Mouse (Mus musculus): Measurements from ENCODE around the gene Rbm48.
"Not testable (repeated sequence)": the region's sequence is repeated elsewhere in the genome, so short reads cannot be mapped to it uniquely, and the experiment has no call there.

Rbm48 gene

DNA sequence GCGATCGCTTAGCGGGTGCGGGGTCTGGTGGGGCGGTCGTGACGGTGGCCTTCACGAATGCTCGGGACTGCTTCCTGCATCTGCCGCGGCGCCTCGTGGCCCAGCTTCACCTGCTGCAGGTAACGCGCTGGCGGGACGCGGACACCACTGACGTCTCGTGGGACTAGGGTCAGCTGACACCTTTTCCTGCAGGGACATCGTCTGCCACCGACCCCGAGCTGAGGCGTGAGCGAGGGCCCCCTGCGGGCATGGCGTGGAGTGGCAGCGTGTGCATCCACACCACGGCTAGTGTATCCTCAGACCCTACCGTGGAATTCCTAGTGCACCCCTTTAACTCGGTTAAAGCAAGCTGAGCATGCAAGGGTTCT lies at the start of gene Rbm48:
Gene Rbm48, minus strand, starts transcription at position 187 of the 368 bp plus-strand sequence.
- peak; percentile 42 for DNase-seq (ENCODE audit: low read depth)

DNA sequence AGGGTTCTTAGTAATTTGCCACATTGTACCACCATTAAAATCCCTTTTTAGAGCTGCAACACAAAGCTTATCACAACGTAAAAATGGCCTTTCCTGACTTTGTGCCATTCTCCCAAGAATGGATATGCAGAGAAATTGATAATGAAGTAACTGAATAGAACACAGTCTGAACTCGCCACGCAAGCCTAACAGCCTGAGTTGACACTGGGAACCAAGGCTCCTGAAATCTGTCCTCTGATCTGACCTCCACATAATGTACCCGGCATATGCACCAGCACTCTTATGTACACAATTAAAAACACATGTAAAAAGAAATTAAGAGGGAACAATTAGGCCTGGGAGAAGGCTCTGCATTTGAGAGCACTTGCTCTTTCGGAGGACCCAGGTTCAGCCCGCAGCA lies 48.9 kb upstream of the Rbm48 start:
- DNase-seq (ENCODE audit: low read depth): no peak

DNA sequence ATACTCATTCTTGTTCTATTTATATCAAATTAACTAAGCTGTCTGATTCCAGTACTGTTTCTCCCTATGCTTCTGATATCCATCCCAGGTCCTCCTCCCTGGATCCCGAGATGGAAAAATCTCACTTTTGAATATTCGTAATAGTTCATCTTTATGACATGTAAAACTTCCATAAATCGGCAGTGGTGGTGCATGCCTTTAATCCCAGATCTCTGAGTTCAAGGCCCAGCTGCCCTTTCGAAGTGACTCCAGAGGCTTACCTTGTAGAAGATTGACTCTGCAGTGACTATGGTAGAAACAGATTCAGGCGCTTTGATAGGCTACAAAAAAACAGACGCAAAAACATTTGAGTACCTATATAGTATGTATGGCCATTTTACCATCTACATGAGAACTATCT lies 48.2 kb upstream of the Rbm48 start:
- DNase-seq (ENCODE audit: low read depth): no peak

DNA sequence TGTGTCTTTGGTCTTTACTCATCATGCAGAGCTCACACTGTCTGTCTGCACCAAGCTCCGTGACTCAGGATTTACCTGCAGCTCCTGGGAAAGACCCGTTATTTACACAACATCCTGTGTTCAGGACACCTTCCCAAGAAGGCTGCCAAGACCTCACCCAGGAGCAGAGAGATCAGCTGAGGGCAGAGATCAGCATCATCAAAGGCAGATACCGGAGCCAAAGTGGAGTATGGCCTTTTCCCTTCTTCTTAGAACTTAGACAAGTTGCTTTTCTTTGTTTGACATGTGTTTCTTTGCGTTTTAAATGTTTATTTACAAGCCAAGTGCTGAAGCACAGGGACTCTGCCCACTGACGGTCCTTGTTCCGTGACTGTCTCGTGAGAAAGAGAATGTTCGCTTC lies 38.9 kb upstream of the Rbm48 start:
- no peak for DNase-seq (ENCODE audit: low read depth)

DNA sequence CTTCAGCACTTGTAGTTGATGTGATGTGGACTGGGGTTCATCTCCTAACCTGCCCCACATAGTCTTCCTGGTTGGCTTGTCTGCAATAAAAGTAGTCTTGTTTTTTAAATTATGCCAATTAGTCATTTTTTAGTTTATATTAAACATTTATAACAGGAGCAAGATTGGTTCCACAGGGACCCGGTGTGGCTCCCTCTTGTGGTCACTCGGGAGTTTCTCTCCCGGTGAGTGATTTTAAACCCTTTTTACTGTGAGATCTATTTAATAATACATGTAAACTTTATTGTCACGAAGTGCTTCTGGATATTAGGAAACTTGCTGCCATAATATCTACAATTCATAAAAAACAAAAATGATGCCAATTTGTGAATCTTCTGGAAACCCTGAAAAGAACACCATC lies 37.6 kb upstream of the Rbm48 start:
- DNase-seq (ENCODE audit: low read depth): no peak

DNA sequence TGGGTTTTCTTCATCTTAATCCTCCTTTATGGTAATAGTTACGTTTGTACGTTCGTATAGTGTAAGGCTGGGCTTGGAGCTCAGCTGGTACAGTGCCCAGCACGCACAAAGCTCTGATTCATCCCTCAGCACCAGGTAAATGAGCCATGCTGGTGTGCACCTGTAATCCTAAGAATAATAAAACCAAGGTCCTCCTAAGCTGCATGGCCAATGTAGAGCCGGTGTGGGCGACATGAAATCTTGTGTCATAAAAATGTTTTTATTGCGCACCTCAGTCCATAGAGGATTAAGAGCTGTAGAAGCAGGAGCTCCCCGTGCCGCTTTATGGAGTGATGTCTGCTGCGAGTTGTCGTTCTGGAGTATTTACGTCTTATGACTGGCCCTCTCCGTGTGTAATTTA lies 36.9 kb upstream of the Rbm48 start:
- DNase-seq (ENCODE audit: low read depth): no peak

DNA sequence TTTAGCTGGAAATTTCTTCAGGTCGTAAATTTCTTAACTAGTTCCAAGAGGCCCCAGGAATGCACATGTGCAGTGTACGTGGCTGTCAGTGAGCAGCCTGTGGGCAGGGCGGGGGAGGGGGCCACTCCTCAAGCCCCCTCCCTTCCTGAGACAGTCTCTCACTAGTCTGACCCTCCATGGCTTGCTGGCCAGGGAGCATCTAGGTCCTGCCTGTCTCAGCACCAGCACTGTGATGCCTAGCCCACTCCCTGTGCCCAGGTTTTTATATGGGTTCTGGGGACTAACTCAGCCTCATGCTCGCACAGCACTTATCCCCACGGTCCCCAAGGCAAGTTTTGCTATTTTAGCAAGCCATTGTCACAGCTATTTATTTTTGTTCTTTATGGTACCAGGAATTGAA lies 35.9 kb upstream of the Rbm48 start:
- no peak for DNase-seq (ENCODE audit: low read depth)

DNA sequence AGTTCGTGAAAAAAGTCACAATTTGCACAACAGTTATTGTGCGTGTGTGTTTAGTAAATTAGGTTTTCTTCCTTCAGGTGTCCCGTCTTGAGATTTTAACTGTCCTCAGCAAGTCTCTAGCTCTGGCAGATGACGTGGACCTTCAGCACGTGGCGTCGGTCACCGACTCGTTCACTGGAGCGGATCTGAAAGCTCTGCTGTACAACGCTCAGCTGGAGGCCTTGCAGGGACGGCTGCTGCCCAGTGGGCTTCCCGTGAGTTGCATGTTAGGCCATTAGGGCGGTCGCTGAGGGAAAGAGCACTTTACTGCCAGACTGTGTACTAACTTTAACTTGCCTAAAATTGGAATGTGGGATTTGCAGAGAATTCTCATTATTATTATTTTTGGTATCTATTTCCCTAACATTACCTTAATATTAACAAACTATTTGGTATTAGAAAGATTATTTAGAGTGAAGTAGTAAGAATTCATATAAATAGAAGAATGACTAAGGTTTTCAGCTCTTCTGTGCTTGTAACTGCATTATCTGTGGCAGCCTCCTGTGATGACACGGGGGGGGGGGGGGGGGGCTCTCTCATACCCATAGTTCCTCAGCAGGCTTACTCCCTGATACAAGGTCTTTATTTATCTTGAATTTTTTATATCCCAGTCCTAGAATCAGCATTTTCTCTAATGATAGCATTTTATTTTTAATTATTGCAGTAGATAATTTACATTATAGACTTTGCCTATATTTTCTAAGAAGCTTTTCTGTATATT lies 35.3 kb upstream of the Rbm48 start:
- DNase-seq (ENCODE audit: low read depth): no peak

DNA sequence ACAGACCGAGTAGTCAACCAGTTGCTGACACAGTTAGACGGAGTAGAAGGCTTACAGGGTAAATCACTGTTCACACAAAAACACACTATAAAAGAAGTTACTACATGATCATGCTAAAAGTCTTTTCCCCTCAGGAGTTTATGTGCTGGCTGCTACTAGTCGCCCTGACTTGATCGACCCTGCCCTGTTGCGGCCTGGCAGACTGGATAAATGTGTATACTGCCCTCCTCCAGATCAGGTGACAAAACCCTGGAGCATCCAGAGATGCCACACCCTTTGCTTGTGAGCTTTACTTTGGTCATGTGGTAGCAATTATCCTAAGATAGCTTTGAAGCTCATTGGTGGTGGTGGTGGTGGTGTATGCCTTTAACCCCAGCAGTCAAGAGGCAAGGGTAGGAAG lies 33.7 kb upstream of the Rbm48 start:
- no peak for DNase-seq (ENCODE audit: low read depth)

DNA sequence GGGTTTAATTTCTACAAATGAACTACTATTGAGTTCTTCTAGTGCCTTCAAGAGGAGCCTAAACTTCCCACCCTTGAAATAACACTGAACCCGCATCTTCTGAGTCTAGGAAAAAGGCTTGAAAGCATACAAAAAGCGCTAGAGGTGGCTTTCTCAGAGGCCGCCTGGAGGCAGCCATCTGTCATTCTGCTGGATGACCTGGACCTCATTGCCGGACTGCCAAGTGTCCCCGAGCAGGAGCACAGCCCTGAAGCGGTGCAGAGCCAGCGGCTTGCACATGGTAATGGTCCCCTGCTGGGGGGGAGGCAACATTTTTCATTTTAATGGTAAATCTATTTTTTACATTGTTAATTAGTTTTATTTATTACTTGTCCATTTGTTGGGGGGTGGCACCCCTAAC lies 24.1 kb upstream of the Rbm48 start:
- no peak for DNase-seq (ENCODE audit: low read depth)

DNA sequence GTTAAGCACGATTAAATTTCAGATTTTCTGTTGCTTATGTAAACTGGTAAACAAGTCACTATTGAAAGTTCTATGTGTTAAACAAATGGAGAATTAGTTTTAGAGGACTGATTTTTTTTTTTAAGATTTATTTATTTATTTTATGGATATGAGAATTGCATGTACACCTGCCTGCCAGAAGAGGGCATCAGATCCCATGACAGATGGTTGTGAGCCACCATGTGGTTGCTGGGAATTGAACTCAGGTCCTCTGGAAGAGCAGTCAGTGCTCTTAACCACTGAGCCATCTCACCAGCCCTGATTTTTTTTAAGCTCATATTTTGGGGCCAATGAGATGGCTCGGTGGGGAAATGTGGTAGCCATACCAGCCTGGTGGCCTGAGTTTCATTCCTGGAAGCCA lies 15.4 kb upstream of the Rbm48 start:
- not testable (repeated sequence) for DNase-seq (ENCODE audit: low read depth)

DNA sequence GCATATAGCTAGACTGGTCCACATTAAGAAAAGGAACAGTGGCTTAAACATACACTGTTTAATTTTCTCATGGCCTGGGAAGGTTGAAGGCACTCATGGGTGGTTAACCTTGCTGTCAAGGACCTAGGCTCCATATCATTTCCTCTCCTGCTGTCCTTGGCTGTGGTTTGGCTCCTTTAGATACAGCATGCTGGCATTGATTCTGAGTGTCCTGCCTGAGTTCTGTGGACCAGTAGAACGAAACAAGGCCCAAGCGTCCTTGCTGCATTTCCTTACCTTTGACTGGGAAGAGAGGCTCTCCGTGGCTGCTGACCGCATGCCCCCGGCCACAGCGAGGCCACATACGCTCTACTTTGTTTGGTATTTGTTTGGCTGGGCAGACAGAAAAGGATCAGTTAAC lies 12.9 kb upstream of the Rbm48 start:
- DNase-seq (ENCODE audit: low read depth): no peak

DNA sequence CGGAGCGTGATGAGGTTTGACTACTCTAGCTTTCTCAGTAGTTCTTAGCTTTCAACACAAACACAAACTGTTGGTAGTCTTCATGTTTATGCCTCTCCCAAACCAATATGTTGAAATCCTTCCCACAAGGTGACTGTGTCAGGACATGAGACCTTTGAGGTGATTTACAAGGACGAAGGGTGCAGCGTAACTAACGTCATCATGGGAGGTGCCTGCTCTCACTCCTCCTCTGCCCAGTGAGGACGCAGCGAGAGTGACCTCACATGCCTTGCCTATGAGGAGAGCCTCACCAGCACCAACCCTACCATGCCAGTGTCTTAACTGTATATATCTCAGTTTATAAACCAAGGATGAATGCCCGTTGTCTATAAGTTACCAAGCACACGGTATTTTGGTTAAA lies 10.7 kb upstream of the Rbm48 start:
- no peak for DNase-seq (ENCODE audit: low read depth)

DNA sequence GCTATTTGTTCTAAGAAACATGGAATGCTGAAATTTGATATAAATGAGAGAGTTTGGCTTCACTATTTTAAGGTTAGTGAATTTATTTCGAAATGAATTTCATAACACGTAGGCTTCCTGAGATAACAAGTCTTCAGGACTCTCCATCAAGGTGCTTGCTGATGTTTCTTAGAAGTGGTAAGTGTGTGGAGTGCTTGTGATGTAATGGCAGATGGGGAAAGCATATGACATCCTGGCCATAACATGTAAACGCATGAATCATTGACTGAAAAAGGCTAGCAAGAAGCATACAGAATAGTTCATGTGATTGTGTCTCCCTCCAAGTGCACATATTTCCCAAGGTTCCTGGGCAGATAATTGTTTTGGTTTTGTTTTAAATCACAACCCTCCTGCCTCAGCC lies 4.4 kb upstream of the Rbm48 start:
- no peak for DNase-seq (ENCODE audit: low read depth)

DNA sequence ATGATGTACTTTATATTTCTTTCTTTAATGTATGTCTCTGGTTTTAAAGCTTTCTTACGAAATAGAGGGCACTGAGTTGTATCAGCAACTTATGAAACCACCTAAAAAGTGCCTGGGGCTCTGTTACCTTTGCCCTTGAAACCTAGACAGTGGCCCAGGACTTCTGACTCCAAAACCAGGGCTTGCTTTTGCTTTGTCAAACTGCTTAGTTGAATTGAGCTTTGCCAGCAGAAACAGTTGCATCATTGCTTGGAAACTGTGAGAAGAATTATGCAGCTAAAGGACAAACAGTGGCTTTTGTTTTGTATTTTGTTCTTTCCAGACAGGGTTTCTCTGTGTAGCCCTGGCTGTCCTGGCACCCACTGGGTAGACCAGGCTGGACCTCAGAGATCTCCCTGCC lies 3.9 kb upstream of the Rbm48 start:
- DNase-seq (ENCODE audit: low read depth): no peak

DNA sequence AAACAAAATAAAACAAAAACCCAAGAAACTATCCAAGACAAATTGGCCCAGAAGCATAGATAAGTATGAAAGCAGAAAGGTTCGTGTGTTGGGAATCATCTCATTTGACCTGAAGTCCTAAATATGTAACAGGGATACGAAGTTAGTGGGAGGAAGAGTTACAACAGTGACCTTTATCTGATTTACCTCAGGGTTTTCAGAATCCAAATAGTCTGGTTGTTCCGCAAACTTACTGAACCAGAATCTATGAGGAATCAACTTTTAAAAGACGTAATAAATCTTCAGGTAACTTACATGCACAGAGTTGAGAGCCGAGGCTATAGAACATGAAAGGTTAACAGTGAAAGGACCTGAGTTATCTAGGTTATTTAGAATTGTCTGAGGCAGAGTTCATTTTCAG lies 2.4 kb upstream of the Rbm48 start:
- DNase-seq (ENCODE audit: low read depth): no peak

DNA sequence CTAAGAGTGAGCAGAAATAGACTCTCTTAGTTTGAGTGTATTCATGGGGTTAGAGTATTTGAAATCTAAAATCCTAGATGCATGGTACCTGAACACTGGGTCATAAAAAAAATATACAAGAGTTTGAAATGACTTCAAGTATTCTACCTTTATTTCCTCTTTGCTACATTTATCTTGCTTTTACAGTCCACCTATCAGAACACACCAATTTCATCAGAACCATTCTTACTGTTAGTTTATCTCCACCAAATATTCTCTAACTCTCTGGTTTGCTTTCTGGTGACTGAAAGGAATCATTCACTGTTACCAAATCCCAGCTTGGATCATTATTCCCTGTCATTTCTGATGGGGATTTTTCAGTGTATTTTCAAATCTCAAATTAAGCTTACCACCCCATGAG lies 786 bp upstream of the Rbm48 start:
- DNase-seq (ENCODE audit: low read depth): no peak

DNA sequence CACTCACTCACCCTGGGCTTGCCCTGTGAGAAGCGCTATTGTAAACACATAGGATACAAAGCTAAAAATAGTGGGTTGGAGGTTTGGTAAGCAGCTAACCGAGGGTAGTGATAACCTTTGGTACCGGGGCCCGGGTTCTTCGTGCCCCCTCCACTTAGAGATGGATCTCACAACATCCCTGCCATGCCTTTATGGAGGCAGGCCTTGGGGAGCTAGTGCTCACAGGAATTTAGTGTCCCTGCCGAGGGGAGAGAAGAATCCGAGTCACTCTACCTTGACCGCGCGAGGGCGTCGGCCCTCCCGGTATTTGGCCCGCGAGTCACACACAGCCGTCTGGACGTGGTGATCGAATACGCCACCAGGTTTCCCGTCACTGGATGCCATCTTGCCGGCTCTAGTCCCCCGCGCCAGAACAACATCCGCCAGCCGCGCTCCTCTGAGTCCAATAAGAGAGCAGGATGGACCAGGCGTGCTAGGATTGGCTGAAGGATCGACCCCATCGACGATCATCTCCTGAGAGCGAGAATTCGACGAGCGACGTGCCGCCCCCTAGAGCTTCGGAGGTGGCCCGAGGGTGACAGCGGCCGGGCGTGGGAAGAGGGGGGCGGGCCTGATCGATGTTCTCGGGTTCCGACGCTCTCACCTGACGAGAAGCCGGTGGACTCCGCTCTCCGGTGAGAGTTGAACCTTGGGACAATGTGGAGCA lies 539 bp downstream of the Rbm48 start, which contains the start of gene Pex1:
Gene Pex1, plus strand, starts transcription at position 374 of the 706 bp plus-strand sequence.
- peak; percentile 96 for DNase-seq (ENCODE audit: low read depth)

DNA sequence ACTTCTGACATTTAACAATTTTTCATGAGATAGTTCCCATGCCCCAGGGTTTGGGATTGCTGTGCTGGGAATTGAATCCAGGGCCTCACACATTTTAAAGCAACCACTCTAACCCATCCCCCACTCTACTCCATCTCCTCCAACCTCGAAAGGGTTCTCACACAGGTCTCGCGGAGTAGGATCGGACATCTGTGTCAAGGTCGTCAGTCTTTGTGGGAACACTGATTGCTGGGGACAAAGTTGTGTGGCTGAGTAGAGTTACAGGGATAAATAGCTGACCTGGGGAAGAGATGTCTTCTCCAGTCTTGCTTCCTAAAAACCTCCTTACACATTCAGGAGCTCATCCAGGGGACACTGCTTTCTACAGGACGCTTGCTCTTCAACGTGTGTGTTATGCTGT lies 17.3 kb downstream of the Rbm48 start:
- no peak for DNase-seq (ENCODE audit: low read depth)

DNA sequence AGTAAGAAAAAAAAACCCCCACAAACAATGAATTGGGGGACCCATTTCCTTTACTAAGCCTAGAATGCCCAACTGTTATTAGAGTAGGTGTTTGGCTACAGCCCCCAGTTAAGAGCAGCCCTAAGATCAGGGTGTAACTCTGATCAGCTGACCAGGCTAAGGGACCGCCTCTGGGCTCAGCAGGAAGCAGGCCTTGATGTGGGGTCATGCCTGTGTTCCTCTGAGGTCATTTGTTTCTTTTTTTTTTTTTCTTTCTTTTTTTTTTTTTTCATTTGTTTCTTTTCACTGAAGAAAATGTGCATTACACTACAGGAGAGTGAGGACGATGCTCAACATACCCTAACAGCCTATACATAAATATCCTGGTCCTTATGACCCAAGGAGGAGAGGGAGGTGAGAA lies 18.4 kb downstream of the Rbm48 start:
- DNase-seq (ENCODE audit: low read depth): no peak

DNA sequence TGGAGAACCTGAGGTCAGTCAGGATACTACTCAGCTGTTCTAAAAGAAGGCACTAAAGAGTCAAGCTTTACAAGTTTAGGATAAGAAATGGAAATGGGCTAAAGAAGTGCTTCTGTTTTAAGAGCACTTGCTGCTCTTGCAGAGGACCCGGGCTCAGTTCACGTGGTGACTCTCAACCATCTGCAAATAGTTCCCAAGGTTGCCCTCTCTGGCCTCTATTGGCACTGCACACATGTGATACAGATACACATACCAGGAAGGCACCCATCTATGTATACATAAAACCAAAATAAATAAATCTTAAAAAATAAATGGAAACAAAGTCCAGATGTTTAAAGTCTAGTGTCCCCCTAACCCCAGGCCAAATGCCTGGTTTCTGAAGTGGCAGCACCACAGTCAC lies 21.6 kb downstream of the Rbm48 start:
- DNase-seq (ENCODE audit: low read depth): no peak

DNA sequence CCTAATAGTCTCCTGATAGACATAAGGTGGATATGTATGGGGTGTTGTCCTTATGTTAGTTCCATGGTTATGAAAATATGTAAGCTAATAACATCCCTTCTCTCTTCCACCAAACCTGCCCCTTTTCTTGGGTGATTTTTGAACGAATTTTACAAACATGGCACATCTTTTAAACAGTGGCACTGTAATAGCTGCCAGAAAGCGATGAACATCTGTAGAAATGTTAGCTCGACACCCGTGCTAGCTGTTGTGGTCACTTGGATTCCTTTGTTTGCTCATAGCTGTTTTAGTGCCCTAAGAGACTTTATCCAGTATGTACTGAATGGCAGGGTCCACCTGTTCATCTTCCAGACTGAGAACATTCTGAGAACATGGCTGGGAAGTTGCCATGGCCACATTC lies 25.1 kb downstream of the Rbm48 start, which contains the start of gene 1700109H08Rik:
Gene 1700109H08Rik, plus strand, starts transcription at position 301 of the 400 bp plus-strand sequence.
- no peak for DNase-seq (ENCODE audit: low read depth)

DNA sequence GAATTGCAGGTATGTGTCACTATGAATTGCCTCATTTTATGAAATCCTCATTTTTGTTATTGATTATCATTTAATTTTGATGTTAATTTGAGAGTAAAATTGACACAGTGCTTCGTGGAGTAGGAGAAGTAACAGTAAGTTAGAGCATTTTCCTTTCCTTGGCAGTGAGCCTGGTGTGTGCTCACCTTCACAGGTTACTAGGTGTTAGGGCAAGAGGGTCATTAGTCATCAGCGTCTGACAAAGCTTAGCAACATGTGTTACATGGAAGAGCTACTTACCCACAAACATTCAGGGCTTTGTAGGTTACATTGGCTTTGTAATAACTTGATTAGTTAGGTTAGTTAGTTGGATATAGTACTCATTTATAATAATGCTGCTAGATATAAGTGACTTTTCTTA lies 42.2 kb downstream of the Rbm48 start:
- no peak for DNase-seq (ENCODE audit: low read depth)

DNA sequence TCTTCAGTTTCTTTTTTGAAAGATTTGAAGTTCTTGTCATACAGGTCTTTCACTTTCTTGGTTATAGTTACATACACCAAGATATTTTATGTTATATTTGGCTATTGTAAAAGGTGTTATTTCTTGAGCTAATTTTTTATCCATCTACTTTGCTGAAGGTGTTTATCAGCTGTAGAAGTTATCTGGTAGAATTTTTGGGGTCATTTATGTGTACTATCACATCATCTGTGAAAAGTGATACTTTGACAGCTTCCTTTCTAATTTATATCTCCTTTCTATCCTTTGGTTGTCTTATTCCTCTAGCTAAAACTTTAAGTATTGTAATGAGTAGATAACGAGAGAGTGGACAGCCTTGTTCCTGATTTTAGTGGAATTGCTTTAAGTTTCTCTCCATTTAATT lies 44.9 kb downstream of the Rbm48 start:
- no peak for DNase-seq (ENCODE audit: low read depth)
